Mouse (Mus musculus) embryonic facial prominence, embryonic 15.5 days (tissue): Measurements from ENCODE around the gene Dlgap1. TPM values are rescaled to one million over a fixed set of nuclear protein-coding genes. Genes with fewer than 3 reads are reported as not detected.

Source experiments
- microRNA counts: library from miRNA; unstranded; fragments of <30 nt; microRNA quantifications from one replicate; lab custom pipeline; 2016
- microRNA-seq: library from miRNA; unstranded; fragments of <30 nt; microRNA quantifications from one replicate; pipeline ENCODE4, GENCODE M21; 2016; ENCODE audit warnings: borderline number of aligned reads
- polyA plus RNA-seq: library from polyadenylated mRNA; unstranded; fragments of >200 nt; fragmentation: Nextera tagmentation; extraction: Ambion mirVana; gene quantifications from 2 replicates; pipeline ENCODE4 v1.2.1, GENCODE M21; 2015

Gene Dlgap1
- polyA plus RNA-seq, 1 experiment from 2014 or later, result 4.9 TPM

MicroRNAs within 50 kb of the gene (microRNA counts, 519-probe panel; counts per million panel counts)
- 688 counts per million, percentile 2 among the panel's probes with 10 or more counts for microRNA mmu-miR-1195 (lab: Ali Mortazavi, UCI)

Small RNA genes lying within 50 kb of the gene (microRNA-seq; reads per million reads assigned to microRNA genes)
- not detected for gene Mir1195
